Mouse (Mus musculus) small intestine, adult 2 months (tissue): ENCODE measurements around the gene Abtb2.

Experiments
- CTCF ChIP-seq: fragments of 200-500 bp; IDR thresholded peaks from 2 replicates; pipeline ENCODE4 v1.5.1; 2012; ENCODE audit warnings: low read depth, mild to moderate bottlenecking, control low read depth, inconsistent platforms, low read length, moderate library complexity, mixed read lengths; ENCODE audit not compliant: insufficient replicate concordance, insufficient read length; ENCODE audit errors: extremely low read depth
- POLR2A ChIP-seq: fragments of 200-500 bp; IDR thresholded peaks from 2 replicates; pipeline ENCODE4 v1.6.1; 2012; ENCODE audit warnings: low read depth, mild to moderate bottlenecking, control low read depth, inconsistent platforms, low read length, moderate library complexity

DNA sequence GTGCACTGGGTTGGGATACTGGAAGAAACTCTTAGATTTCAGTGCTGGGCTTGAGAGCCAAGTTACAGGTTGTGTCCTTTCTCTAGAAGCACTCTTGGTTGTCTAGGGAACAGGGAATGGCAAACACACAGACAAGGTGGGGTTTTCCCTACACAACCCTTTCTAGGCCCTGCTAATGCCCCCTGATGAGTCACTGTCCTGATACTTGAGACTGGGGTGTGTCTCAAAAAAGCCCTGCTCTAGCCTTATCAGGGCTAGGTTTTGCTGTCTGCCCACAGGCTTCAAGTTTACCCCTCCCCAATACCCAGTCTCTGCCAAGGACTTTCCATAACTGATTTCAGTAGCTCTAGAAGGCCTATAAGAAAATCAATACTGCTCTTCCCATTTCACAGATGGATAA, 89.9 kb downstream of the Abtb2 start:
- TF ChIP-seq CTCF = no peak
- no peak for TF ChIP-seq POLR2A
